Mouse (Mus musculus) neutrophil, adult 83 days (primary cell): Measurements from ENCODE around the gene Dhrs1. TPM values are rescaled to one million over a fixed set of nuclear protein-coding genes. Genes with fewer than 3 reads are reported as not detected.

Source experiments
- total RNA-seq, 2 experiments: library from RNA; stranded (reverse); gene quantifications; one replicate each; pipeline ENCODE4 v1.2.4; 2023

Dhrs1 gene
- 10 to 100 TPM; 57.3 to 62.3 TPM for total RNA-seq

GRCm38 (mm10) chr14:55745180-55745860 lies at the start of gene Dhrs1, which contains the start of gene Nop9:
Dhrs1 (minus strand) TSS chr14:55745690.
Nop9 (plus strand) TSS chr14:55745693.

GRCm38 (mm10) chr14:55788256-55789050 lies 43.0 kb upstream of the Dhrs1 start, which contains the start of gene Ripk3:
Ripk3 (minus strand) TSS chr14:55788865.

DNA sequence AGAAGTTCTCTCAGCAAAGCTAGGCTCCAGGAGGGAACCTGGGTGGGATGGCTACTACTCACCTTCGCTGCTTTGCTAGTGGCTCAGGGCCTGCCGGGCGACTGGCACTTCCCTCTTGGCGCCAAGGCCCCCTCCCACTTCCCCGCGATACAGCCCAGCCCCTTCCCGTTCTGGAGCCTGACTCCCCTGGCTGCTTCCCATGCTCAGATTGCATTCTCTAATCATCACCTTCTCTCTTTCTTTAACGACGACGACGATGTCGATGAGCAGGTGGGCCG lies 38.4 kb upstream of the Dhrs1 start, which contains the start of gene Adcy4:
Adcy4 (minus strand) TSS at position 138 of the 278 bp plus-strand sequence.

DNA sequence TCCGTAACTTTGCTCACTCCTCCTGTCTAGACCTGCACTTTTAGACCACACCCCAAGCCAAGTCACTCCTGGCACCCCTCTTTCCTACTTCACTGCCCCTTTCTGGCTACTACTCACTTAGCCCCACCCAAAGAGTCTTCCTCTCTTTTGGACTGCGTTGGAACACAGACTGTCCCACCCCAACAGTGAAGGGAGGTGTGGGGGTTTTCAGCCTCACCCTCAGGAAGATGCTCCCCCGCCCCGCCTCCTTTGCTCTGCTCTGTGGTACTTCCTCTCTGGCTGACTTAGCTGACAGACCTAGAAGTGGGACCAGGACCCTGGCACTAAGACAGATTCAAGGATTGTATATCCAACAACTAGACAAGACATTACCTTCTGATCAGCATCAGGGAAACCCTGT lies 20.2 kb upstream of the Dhrs1 start, which contains the start of gene Ltb4r1:
Ltb4r1 (plus strand) TSS at position 267 of the 400 bp plus-strand sequence.

DNA sequence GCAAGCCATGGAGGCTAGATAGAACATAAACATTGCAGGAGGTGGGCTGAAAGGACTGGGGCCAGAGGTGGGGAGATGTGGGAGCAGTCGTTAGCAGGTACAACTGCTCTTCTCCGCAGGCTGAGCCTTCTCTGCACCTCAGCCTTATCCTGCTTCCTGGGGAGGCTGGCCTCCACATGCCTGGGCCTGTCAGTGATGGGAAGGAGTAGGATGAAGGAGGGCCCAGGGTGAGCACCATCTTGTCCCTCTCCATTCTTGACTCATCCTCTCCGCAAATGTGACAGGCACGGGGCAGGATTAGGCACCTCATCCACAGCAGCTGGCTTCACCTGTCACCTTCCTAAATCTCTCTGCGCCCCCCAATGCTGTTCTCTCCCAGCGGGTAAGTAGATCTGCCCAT lies 15.7 kb upstream of the Dhrs1 start, which contains the start of gene Ltb4r2:
Ltb4r2 (plus strand) TSS at position 266 of the 400 bp plus-strand sequence.

GRCm38 (mm10) chr14:55758363-55758784 lies 12.9 kb upstream of the Dhrs1 start, which contains the start of gene Cideb:
Cideb (minus strand) TSS chr14:55758458.

DNA sequence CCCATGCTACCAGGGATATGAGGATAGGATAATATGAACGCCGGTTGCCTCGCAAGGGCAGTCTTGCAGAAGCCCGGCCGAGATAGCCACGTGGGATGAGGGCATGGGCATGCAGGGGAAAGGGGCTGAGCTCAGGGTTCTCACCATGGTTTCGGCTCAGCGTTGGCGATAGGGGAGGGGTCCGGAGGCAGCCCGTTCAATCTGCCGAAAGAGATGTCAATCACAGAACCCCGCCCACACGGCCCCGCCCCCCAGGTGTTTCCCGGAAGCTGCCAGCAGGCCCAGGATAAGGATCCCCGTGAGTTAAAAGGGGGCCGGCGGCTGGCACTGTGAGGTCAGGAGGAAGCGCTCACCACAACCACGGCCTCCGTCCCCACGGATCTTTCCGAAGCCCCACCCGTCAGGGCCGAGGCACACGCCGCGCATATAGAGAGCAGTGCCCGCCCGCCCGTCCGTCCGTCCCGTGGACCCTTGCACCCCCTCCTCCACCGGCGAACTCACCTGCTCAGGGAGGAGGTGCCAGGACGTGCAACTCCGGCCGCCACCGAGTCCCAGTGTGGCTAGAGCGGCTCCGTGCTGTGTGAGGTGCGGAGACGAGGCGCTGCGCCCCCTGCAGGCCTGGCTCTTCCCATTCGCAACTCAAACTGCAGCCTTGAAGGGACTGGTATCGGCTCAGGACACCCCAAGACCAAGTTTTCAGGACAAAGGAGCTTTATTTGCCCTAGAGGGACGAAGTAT lies 23.6 kb downstream of the Dhrs1 start, which contains the start of gene Rabggta:
Rabggta (minus strand) TSS at position 564 of the 738 bp plus-strand sequence.

DNA sequence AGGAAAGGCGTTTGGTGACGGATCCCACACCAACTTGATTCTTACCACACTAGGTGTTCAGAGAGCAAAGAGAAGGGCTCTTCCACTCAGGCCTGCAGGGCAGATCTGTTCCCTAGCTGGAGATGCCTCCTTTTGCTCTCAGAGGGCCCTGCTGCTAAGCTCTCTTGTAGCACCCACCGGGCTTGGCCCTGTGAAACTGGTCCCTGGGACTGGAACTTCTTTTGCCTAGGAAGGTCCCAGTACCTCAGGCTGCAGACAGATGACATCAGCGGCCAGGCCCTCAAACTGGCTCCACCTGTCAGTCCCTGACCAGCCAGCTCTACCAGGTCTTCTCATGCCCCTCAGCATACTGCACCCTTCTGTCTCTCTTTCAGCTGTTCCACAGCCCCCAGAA lies 31.8 kb downstream of the Dhrs1 start, which contains the start of gene Tgm1:
Tgm1 (minus strand) TSS at position 198 of the 394 bp plus-strand sequence.

Other genes with a start within 250 kb of the Dhrs1 start
- gene Cpne6, start 235.2 kb downstream of the Dhrs1 start, total RNA-seq: not detected
- not detected for gene Nrl, start 220.7 kb downstream of the Dhrs1 start, total RNA-seq
- gene Pck2, start 205.4 kb downstream of the Dhrs1 start, total RNA-seq: 10 to 100 TPM; 28.8 to 36.8 TPM
- 10 to 100 TPM; 48.3 to 50.3 TPM for gene Dcaf11, start 185.7 kb downstream of the Dhrs1 start, total RNA-seq
- 10 to 100 TPM in 1 of 2 experiments, 1 to 10 TPM in 1; 8.6 to 10.4 TPM for gene A730061H03Rik, start 185.3 kb downstream of the Dhrs1 start, total RNA-seq
- not detected for gene Fitm1, start 170.1 kb downstream of the Dhrs1 start, total RNA-seq
- 100 to 1,000 TPM; 144 to 155 TPM for gene Psme1, start 167.6 kb downstream of the Dhrs1 start, total RNA-seq
- gene Emc9, start 160.4 kb downstream of the Dhrs1 start, total RNA-seq: 1 to 10 TPM; 4.9 to 6.6 TPM
- gene Psme2, start 154.6 kb downstream of the Dhrs1 start, total RNA-seq: 100 to 1,000 TPM; 191 to 193 TPM
- 10 to 100 TPM; 51.6 to 55.7 TPM for gene Rnf31, start 154.0 kb downstream of the Dhrs1 start, total RNA-seq
- gene Irf9, start 142.1 kb downstream of the Dhrs1 start, total RNA-seq: 10 to 100 TPM; 41.1 to 56.8 TPM
- 1 to 10 TPM; 1.2 to 3.1 TPM for gene Rec8, start 127.7 kb downstream of the Dhrs1 start, total RNA-seq
- 10 to 100 TPM; 12.2 to 12.4 TPM for gene Ipo4, start 109.7 kb downstream of the Dhrs1 start, total RNA-seq
- gene Gm49378, start 107.8 kb downstream of the Dhrs1 start, total RNA-seq: 1 to 10 TPM in 1 of 2 experiments, under 1 TPM in 1; 0.31 to 1.2 TPM
- gene Tm9sf1, start 101.9 kb downstream of the Dhrs1 start, total RNA-seq: 10 to 100 TPM; 34.3 to 37.8 TPM
- gene Tssk4, start 95.5 kb downstream of the Dhrs1 start, total RNA-seq: 1 to 10 TPM; 2.0 to 3.4 TPM
- 10 to 100 TPM; 15.9 TPM for gene Mdp1, start 85.2 kb downstream of the Dhrs1 start, total RNA-seq
- gene Gmpr2, start 73.7 kb downstream of the Dhrs1 start, total RNA-seq: 10 to 100 TPM; 14.6 to 15.9 TPM
- 100 to 1,000 TPM; 178 to 185 TPM for gene Nedd8, start 73.6 kb downstream of the Dhrs1 start, total RNA-seq
- 10 to 100 TPM; 60.2 to 61.1 TPM for gene Tinf2, start 63.9 kb downstream of the Dhrs1 start, total RNA-seq
- 1 to 10 TPM; 1.3 to 2.2 TPM for gene Tgm1, start 31.8 kb downstream of the Dhrs1 start, total RNA-seq
- gene Rabggta, start 23.4 kb downstream of the Dhrs1 start, total RNA-seq: 10 to 100 TPM; 21.0 to 23.4 TPM
- 10 to 100 TPM; 14.8 to 20.7 TPM for gene Nop9, start within 50 bp of the Dhrs1 start, total RNA-seq
- gene Cideb, start 12.8 kb upstream of the Dhrs1 start, total RNA-seq: under 1 TPM; 0.33 to 0.57 TPM
- gene Ltb4r2, start 15.7 kb upstream of the Dhrs1 start, total RNA-seq: under 1 TPM; 0.55 to 0.61 TPM
- gene Ltb4r1, start 20.3 kb upstream of the Dhrs1 start, total RNA-seq: 100 to 1,000 TPM; 205 to 213 TPM
- under 1 TPM; 0.29 to 0.77 TPM for gene Adcy4, start 38.4 kb upstream of the Dhrs1 start, total RNA-seq
- gene Ripk3, start 43.2 kb upstream of the Dhrs1 start, total RNA-seq: 10 to 100 TPM; 32.4 to 37.6 TPM
- gene Nfatc4, start 77.5 kb upstream of the Dhrs1 start, total RNA-seq: not detected
- gene Nynrin, start 108.3 kb upstream of the Dhrs1 start, total RNA-seq: 1 to 10 TPM; 2.9 to 4.2 TPM
- 1 to 10 TPM in 1 of 2 experiments, under 1 TPM in 1; 0.53 to 1.3 TPM for gene Cbln3, start 138.7 kb upstream of the Dhrs1 start, total RNA-seq
- gene Khnyn, start 139.3 kb upstream of the Dhrs1 start, total RNA-seq: 10 to 100 TPM; 62.4 to 74.0 TPM
- gene Sdr39u1, start 154.6 kb upstream of the Dhrs1 start, total RNA-seq: 1 to 10 TPM; 1.9 to 2.5 TPM
- gene Cma1, start 199.0 kb upstream of the Dhrs1 start, total RNA-seq: not detected
- not detected for gene Cma2, start 205.3 kb upstream of the Dhrs1 start, total RNA-seq